Mouse (Mus musculus): Measurements from ENCODE around the gene Prkra. TPM values are rescaled to one million over a fixed set of nuclear protein-coding genes. Genes with fewer than 3 reads are reported as not detected.
A peak's percentile ranks its signal among the peaks of the same experiment; 100 is the strongest.
"Not testable (repeated sequence)": the region's sequence is repeated elsewhere in the genome, so short reads cannot be mapped to it uniquely, and the experiment has no call there.

Prkra gene
- polyA plus RNA-seq, 1 experiment from 2014 or later, result 83.7 TPM

GRCm38 (mm10) chr2:76647441-76647869, 360 bp downstream of the Prkra start:
- WGBS, result 1% methylated on average over 29 of the region's 32 CpGs
- peaks cover 25% of the 10 kb centered on the region for H3K4me1 ChIP-seq
- peak overlapping the region; percentile 93 for H3K27ac ChIP-seq (replicated peaks)
- H3K36me3 ChIP-seq, result peaks cover 24% of the 10 kb centered on the region
- no peaks in the 10 kb centered on the region for H3K27me3 ChIP-seq (ENCODE audit: low read depth, poor library complexity, severe bottlenecking)
- no peak for DNase-seq (ENCODE audit: low spot score)
- no peaks in the 10 kb centered on the region for H3K9me3 ChIP-seq (replicated peaks)
- H3K4me3 ChIP-seq, result peak overlapping the region; percentile 71

- H3K36me3 ChIP-seq, result peaks cover 60% of the 10 kb centered on the region
- no peaks in the 10 kb centered on the region for H3K9me3 ChIP-seq (replicated peaks)
- peaks cover 23% of the 10 kb centered on the region for H3K4me1 ChIP-seq
- DNase-seq (ENCODE audit: low spot score), result no peak
- no peaks in the 10 kb centered on the region for H3K27me3 ChIP-seq (ENCODE audit: low read depth, poor library complexity, severe bottlenecking)
- no peak overlapping the region for H3K27ac ChIP-seq (replicated peaks)
- no peak overlapping the region for H3K4me3 ChIP-seq
Measured at GRCm38 (mm10) chr2:76643801-76644200, 4.0 kb downstream of the Prkra start.

GRCm38 (mm10) chr2:76639637-76640036, 8.2 kb downstream of the Prkra start:
- Histone ChIP-seq H3K9me3 (replicated peaks) (no peaks in the 10 kb centered on the region), H3K36me3 (peaks cover 99% of the 10 kb centered on the region)
- WGBS, result 94% methylated on average over 2 of the region's 2 CpGs

DNA sequence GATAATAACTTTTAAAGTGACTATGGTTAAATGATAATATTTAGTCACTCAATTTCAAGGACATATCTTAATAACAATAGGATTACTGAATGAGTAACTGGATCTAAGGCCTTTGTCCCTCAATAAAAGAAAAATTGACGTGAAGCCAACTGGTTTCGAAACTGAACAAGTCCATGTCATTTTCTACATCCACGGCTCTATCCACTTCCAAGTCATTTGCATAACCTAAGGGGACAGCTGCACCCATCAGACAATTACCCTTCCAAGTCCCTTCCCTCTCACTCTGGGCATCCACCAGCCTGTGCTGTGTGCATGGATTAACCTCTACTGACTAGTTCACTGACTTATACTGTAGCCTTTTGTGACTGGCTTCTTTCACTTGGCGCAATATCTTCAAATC, 16.2 kb downstream of the Prkra start:
- no peak overlapping the region for H3K4me3 ChIP-seq
- H3K27ac ChIP-seq (replicated peaks), result no peak overlapping the region
- H3K9me3 ChIP-seq (replicated peaks), result peaks cover 8% of the 10 kb centered on the region; the same call in 1 of the 2 replicates
- H3K4me1 ChIP-seq, result no peaks in the 10 kb centered on the region
- H3K36me3 ChIP-seq, result peaks cover 97% of the 10 kb centered on the region
- no peak for DNase-seq (ENCODE audit: low spot score)
- WGBS, result 91% methylated on average over 4 of the region's 4 CpGs
- H3K27me3 ChIP-seq (ENCODE audit: low read depth, poor library complexity, severe bottlenecking), result no peaks in the 10 kb centered on the region

More at GRCm38 (mm10) chr2:76639637-76640036, 8.2 kb downstream of the Prkra start:
- Histone ChIP-seq H3K27ac (replicated peaks) (no peak overlapping the region), H3K4me1 (no peaks in the 10 kb centered on the region), H3K4me3 (no peak overlapping the region), H3K27me3 (ENCODE audit: low read depth, poor library complexity, severe bottlenecking) (no peaks in the 10 kb centered on the region)
- DNase-seq (ENCODE audit: low spot score), result no peak

- Histone ChIP-seq H3K36me3 (peaks cover 97% of the 10 kb centered on the region), H3K27me3 (ENCODE audit: low read depth, poor library complexity, severe bottlenecking) (no peaks in the 10 kb centered on the region), H3K9me3 (replicated peaks) (peaks cover 21% of the 10 kb centered on the region), H3K4me3 (no peak overlapping the region), H3K4me1 (no peaks in the 10 kb centered on the region), H3K27ac (replicated peaks) (no peak overlapping the region)
- DNase-seq (ENCODE audit: low spot score), result no peak
- 93% methylated on average over 12 of the region's 12 CpGs for WGBS
Measured at GRCm38 (mm10) chr2:76630293-76630692, 17.5 kb downstream of the Prkra start.

DNA sequence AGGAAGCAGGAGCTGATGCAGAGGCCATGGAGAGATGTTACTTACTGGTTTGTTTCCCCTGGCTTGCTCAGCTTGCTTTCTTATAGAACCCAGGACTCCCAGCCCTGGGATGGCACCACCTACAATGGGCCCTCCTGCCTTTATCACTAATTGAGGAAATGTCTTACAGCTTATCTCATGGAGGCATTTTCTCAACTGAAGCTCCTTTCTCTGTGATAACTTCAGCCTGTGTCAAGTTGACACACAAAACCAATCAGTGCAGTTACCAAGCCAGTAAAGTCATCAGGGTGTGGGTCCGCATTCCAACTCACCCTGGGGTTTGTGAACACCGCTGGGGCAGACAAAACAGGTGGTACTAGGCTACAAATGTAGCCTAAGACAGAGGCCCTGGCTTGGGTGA, 25.5 kb downstream of the Prkra start:
- 95% methylated on average over 2 of the region's 2 CpGs for WGBS
- H3K9me3 ChIP-seq (replicated peaks), result peaks cover 23% of the 10 kb centered on the region
- not testable (repeated sequence) for H3K27ac ChIP-seq (replicated peaks); H3K4me3 ChIP-seq; DNase-seq (ENCODE audit: low spot score); H3K27me3 ChIP-seq (ENCODE audit: low read depth, poor library complexity, severe bottlenecking); H3K4me1 ChIP-seq
- H3K36me3 ChIP-seq, result peaks cover 51% of the 10 kb centered on the region

DNA sequence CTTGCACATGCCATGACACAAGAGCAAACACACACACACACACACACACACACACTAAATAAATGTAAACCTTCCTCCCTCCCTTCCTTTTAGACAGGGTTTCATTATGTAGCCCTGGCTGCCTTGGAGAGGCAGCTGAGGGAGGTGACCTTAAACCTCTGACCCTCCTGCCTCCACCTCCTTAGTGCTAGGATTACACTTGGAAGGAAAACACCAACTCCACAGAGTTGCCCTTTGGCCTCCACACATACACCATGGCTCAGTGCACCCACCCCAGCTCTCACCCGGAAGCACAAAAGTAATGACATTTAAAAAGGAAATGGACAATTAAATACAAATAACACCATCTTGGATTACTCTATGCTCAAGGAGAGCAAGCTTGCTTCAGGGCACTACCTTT, 26.1 kb downstream of the Prkra start:
- WGBS, result 85% methylated on average over 1 of the region's 1 CpGs
- H3K36me3 ChIP-seq, result peaks cover 45% of the 10 kb centered on the region
- no peaks in the 10 kb centered on the region for H3K27me3 ChIP-seq (ENCODE audit: low read depth, poor library complexity, severe bottlenecking)
- no peak for DNase-seq (ENCODE audit: low spot score)
- H3K9me3 ChIP-seq (replicated peaks), result peaks cover 17% of the 10 kb centered on the region
- H3K4me1 ChIP-seq, result no peaks in the 10 kb centered on the region
- H3K4me3 ChIP-seq, result no peak overlapping the region
- H3K27ac ChIP-seq (replicated peaks), result no peak overlapping the region

DNA sequence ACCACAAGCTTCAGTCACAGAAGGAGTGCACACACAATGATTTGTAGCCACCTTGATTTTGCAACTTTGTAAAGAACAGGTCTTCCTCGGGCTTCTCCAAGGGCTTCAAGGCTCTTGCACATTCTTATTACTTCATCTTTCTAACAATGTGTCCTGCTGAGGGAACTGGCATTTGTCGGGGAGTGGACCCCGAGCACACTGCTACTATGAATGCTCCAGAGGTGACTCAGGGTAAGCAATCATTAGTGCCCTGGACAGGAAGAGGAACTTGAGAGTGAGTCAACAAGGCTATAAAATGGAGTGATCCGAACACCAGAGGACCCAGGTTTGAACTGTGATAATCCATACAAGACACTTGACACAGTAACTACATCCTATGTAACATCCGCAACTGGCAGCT, 27.6 kb downstream of the Prkra start:
- Histone ChIP-seq H3K4me1 (no peaks in the 10 kb centered on the region), H3K27ac (replicated peaks) (no peak overlapping the region), H3K36me3 (peaks cover 29% of the 10 kb centered on the region), H3K27me3 (ENCODE audit: low read depth, poor library complexity, severe bottlenecking) (no peaks in the 10 kb centered on the region), H3K9me3 (replicated peaks) (0 out of 2 replicates have a peak, but pooled peaks cover 2% of the 10 kb centered on the region), H3K4me3 (no peak overlapping the region)
- DNase-seq (ENCODE audit: low spot score), result no peak
- WGBS, result 88% methylated on average over 5 of the region's 5 CpGs

GRCm38 (mm10) chr2:76618078-76618477, 29.7 kb downstream of the Prkra start:
- Histone ChIP-seq H3K36me3 (peaks cover 8% of the 10 kb centered on the region), H3K4me3 (no peak overlapping the region), H3K27ac (replicated peaks) (no peak overlapping the region), H3K27me3 (ENCODE audit: low read depth, poor library complexity, severe bottlenecking) (no peaks in the 10 kb centered on the region), H3K4me1 (no peaks in the 10 kb centered on the region), H3K9me3 (replicated peaks) (no peaks in the 10 kb centered on the region)
- DNase-seq (ENCODE audit: low spot score), result no peak
- WGBS, result 39% methylated on average over 1 of the region's 1 CpGs

DNA sequence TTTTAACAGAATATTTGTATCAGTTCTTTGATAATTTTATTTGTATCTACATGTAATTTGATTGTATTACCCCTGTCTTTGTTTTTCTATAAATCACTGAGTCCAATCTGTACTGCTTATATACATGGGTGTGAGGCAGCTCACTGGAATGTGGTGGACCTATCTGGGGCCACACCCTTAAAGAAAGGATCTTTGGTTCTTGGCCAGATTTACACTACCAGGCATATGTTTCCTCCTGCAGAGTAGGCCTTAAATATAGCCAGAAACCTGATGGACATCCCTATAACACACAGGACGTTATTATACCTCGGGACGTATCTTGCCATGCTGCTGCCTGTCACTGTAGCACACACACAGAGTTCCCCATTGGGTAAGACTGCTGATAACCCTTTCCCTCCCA, 35.8 kb downstream of the Prkra start:
- Histone ChIP-seq H3K4me1 (no peaks in the 10 kb centered on the region), H3K27me3 (ENCODE audit: low read depth, poor library complexity, severe bottlenecking) (no peaks in the 10 kb centered on the region), H3K4me3 (no peak overlapping the region), H3K36me3 (no peaks in the 10 kb centered on the region), H3K9me3 (replicated peaks) (no peaks in the 10 kb centered on the region), H3K27ac (replicated peaks) (no peak overlapping the region)
- no peak for DNase-seq (ENCODE audit: low spot score)
- WGBS, result 86% methylated on average over 3 of the region's 3 CpGs

GRCm38 (mm10) chr2:76610326-76611104, 37.3 kb downstream of the Prkra start:
- DNase-seq (ENCODE audit: low spot score), result no peak
- no peaks in the 10 kb centered on the region for H3K36me3 ChIP-seq
- WGBS, result 91% methylated on average over 10 of the region's 10 CpGs
- H3K4me3 ChIP-seq, result no peak overlapping the region
- no peak overlapping the region for H3K27ac ChIP-seq (replicated peaks)
- H3K4me1 ChIP-seq, result no peaks in the 10 kb centered on the region
- H3K9me3 ChIP-seq (replicated peaks), result no peaks in the 10 kb centered on the region
- H3K27me3 ChIP-seq (ENCODE audit: low read depth, poor library complexity, severe bottlenecking), result no peaks in the 10 kb centered on the region

GRCm38 (mm10) chr2:76606704-76607103, 41.1 kb downstream of the Prkra start:
- no peak for DNase-seq (ENCODE audit: low spot score)
- no peaks in the 10 kb centered on the region for H3K9me3 ChIP-seq (replicated peaks)
- WGBS, result 86% methylated on average over 3 of the region's 3 CpGs
- no peak overlapping the region for H3K27ac ChIP-seq (replicated peaks)
- H3K4me3 ChIP-seq, result no peak overlapping the region
- no peaks in the 10 kb centered on the region for H3K27me3 ChIP-seq (ENCODE audit: low read depth, poor library complexity, severe bottlenecking)
- no peaks in the 10 kb centered on the region for H3K4me1 ChIP-seq
- no peaks in the 10 kb centered on the region for H3K36me3 ChIP-seq

DNA sequence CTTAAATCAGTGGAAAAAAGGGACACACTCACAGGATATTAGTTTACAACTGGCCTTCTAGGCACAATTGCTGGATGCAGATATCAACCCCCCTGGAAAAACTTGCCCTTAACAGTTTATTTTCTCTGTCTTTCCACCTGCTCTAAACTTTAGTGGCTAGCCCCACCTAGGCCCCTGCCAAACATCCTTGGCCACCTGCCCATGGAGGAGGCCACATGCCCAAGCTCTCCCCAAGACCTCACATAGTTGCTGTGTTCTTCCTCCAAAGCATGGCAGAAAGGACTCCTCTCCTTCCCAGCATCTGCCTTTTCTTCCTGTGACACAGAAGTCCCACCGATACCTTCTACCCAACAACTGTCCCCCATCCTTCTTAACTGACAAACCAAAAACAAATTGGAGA, 45.6 kb downstream of the Prkra start:
- 96% methylated on average over 1 of the region's 1 CpGs for WGBS
- Histone ChIP-seq H3K9me3 (replicated peaks) (no peaks in the 10 kb centered on the region), H3K4me3 (no peak overlapping the region), H3K4me1 (no peaks in the 10 kb centered on the region), H3K36me3 (no peaks in the 10 kb centered on the region), H3K27me3 (ENCODE audit: low read depth, poor library complexity, severe bottlenecking) (no peaks in the 10 kb centered on the region), H3K27ac (replicated peaks) (no peak overlapping the region)
- DNase-seq (ENCODE audit: low spot score), result no peak
